Mouse (Mus musculus): ENCODE data around the gene Nudt22.

- TF ChIP-seq CTCF (IDR thresholded peaks at IDR 0.05) (no peak), EP300 (IDR thresholded peaks at IDR 0.05) (no peak; the same call in 1 of the 2 replicates)
These were observed 43.8 kb downstream of the Nudt22 start for GRCm38 (mm10) chr19:6951994-6952711.
